Mouse (Mus musculus): ENCODE results near the gene Slc26a8. TPM values are rescaled to one million over a fixed set of nuclear protein-coding genes. Genes with fewer than 3 reads are reported as not detected.

Gene Slc26a8
- total and polyA plus RNA-seq, 3 experiments: 0.58 to 1.6 TPM; not detected in 1

DNA sequence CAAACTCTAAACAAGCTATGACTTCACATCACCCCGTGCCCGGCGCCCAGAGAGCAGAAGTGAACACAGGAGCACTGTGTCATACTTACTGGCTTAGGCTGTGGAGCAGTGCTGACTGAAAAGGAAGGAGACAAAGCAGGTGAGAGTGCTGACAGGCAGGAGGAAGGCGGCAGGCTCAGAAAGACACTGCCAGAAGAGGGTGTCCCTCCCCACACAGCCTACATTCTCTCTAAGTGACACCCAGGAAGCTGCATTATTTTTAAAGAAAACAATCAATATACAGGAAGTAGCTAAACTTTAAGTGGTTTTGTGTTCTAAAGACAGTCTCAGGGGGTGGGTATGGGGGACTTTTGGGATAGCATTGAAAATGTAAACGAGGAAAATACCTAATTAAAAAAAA, 89.3 kb downstream of the Slc26a8 start:
- Histone ChIP-seq H3K4me3 (ENCODE audit: control insufficient read depth in 1 of 2, insufficient read depth in 1 of 2, low read depth in 2 of 2, low read length in 2 of 2) (no peak overlapping the region), H3K79me2 (ENCODE audit: control insufficient read depth, insufficient read depth, low read length, poor library complexity) (no peaks in the 10 kb centered on the region), H3K27ac (ENCODE audit: control insufficient read depth, low read depth, low read length) (no peak overlapping the region), H3K9ac (ENCODE audit: control insufficient read depth, low read depth, low read length, poor library complexity, severe bottlenecking) (no peak overlapping the region), H3K27me3 (ENCODE audit: control insufficient read depth in 1 of 2, insufficient read depth in 2 of 2, low read length in 2 of 2) (no peaks in the 10 kb centered on the region), H3K4me1 (ENCODE audit: control insufficient read depth in 1 of 2, insufficient read depth in 2 of 2, low read length in 2 of 2) (peaks cover 2 to 9% of the 10 kb centered on the region in 2 experiments; a peak in 2 of 4 replicates), H3K9me3 (replicated peaks; ENCODE audit: insufficient read depth, low read length) (no peaks in the 10 kb centered on the region), H3K36me3 (ENCODE audit: control insufficient read depth in 1 of 2, insufficient read depth in 2 of 2, low read length in 2 of 2) (peaks cover 4 to 63% of the 10 kb centered on the region in 2 experiments)
- TF ChIP-seq TAL1 (IDR thresholded peaks at IDR 0.05; ENCODE audit: low read length): no peak
- no peak for TF ChIP-seq GATA1 (IDR thresholded peaks at IDR 0.05; ENCODE audit: low read depth, low read length)
- TF ChIP-seq POLR2AphosphoS5 (IDR thresholded peaks at IDR 0.05; ENCODE audit: borderline replicate concordance, low read depth, low read length): no peak
- no peak for TF ChIP-seq RAD21 (IDR thresholded peaks at IDR 0.05; ENCODE audit: low read depth, low read length)
- no peak for TF ChIP-seq RCOR1 (IDR thresholded peaks at IDR 0.05; ENCODE audit: low read depth, low read length)
- no peak for TF ChIP-seq NRF1 (IDR thresholded peaks at IDR 0.05; ENCODE audit: insufficient read depth, low read depth, low read length, poor library complexity, severe bottlenecking)
- TF ChIP-seq HCFC1 (IDR thresholded peaks at IDR 0.05; ENCODE audit: low read depth, low read length): no peak
- no peak for TF ChIP-seq UBTF (IDR thresholded peaks at IDR 0.05; ENCODE audit: borderline replicate concordance, insufficient read depth, low read depth, low read length)
- no peak for TF ChIP-seq USF1 (IDR thresholded peaks at IDR 0.05; ENCODE audit: low read depth, low read length)
- TF ChIP-seq MXI1 (IDR thresholded peaks at IDR 0.05; ENCODE audit: low read depth, low read length): no peak
- DNase-seq (ENCODE audit: low read depth, low spot score): no peak

GRCm38 (mm10) chr17:28593965-28594364, 96.1 kb downstream of the Slc26a8 start:
- peaks cover 30 to 34% of the 10 kb centered on the region in 2 experiments for H3K4me1 ChIP-seq (ENCODE audit: control insufficient read depth in 1 of 2, insufficient read depth in 2 of 2, low read length in 2 of 2)
- TF ChIP-seq RAD21 (IDR thresholded peaks at IDR 0.05; ENCODE audit: low read depth, low read length) (no peak), MAZ (IDR thresholded peaks at IDR 0.05; ENCODE audit: low read depth, low read length) (no peak), MEF2A (IDR thresholded peaks at IDR 0.05; ENCODE audit: extremely low read depth, insufficient replicate concordance, low read depth, low read length, poor library complexity, severe bottlenecking) (no peak), USF2 (IDR thresholded peaks at IDR 0.05; ENCODE audit: borderline replicate concordance in 1 of 2, insufficient read depth in 1 of 2, low read depth in 1 of 2, low read length in 2 of 2) (no peak), POLR2A (IDR thresholded peaks at IDR 0.05; ENCODE audit: control insufficient read depth in 1 of 2, insufficient read depth in 1 of 2, low read depth in 1 of 2, low read length in 2 of 2, poor library complexity in 1 of 2) (no peak), NELFE (IDR thresholded peaks at IDR 0.05; ENCODE audit: low read depth, low read length) (no peak), ZKSCAN1 (IDR thresholded peaks at IDR 0.05; ENCODE audit: low read depth, low read length) (no peak), E2F4 (IDR thresholded peaks at IDR 0.05; ENCODE audit: borderline replicate concordance, low read depth, low read length) (no peak), TBP (IDR thresholded peaks at IDR 0.05; ENCODE audit: low read depth, low read length) (no peak), ZMIZ1 (IDR thresholded peaks at IDR 0.05; ENCODE audit: low read depth, low read length) (no peak), RCOR1 (IDR thresholded peaks at IDR 0.05; ENCODE audit: low read depth, low read length) (no peak), ZC3H11A (IDR thresholded peaks at IDR 0.05; ENCODE audit: low read depth, low read length) (no peak), TAL1 (IDR thresholded peaks at IDR 0.05; ENCODE audit: low read length) (no peak), CHD2 (IDR thresholded peaks at IDR 0.05; ENCODE audit: low read length) (no peak), HCFC1 (IDR thresholded peaks at IDR 0.05; ENCODE audit: low read depth, low read length) (no peak), BHLHE40 (IDR thresholded peaks at IDR 0.05; ENCODE audit: borderline replicate concordance, low read depth, low read length) (no peak), GATA1 (IDR thresholded peaks at IDR 0.05; ENCODE audit: low read depth, low read length) (0 out of 2 replicates have a peak, but pooled peaks have one; percentile 34), ELF1 (IDR thresholded peaks at IDR 0.05; ENCODE audit: low read depth, low read length) (0 out of 2 replicates have a peak, but pooled peaks have one; percentile 26), CTCF (IDR thresholded peaks at IDR 0.05 in 2 of 3, conservative IDR thresholded peaks at IDR 0.05 in 1 of 3; ENCODE audit: control insufficient read depth in 1 of 3, insufficient read depth in 1 of 3, low read depth in 2 of 3, low read length in 3 of 3, poor library complexity in 1 of 3, severe bottlenecking in 1 of 3) (no peak), UBTF (IDR thresholded peaks at IDR 0.05; ENCODE audit: borderline replicate concordance, insufficient read depth, low read depth, low read length) (no peak), MYB (IDR thresholded peaks at IDR 0.05; ENCODE audit: low read depth, low read length) (no peak), SMC3 (IDR thresholded peaks at IDR 0.05; ENCODE audit: low read depth, low read length) (no peak), ETS1 (IDR thresholded peaks at IDR 0.05; ENCODE audit: low read depth, low read length) (peak; percentile 37; the same call in 1 of the 2 replicates), POLR2AphosphoS2 (IDR thresholded peaks at IDR 0.05; ENCODE audit: low read length) (no peak), MXI1 (IDR thresholded peaks at IDR 0.05; ENCODE audit: low read depth, low read length) (no peak; the same call in 1 of the 2 replicates), GABPA (IDR thresholded peaks at IDR 0.05; ENCODE audit: low read depth, low read length) (no peak), MAFK (IDR thresholded peaks at IDR 0.05; ENCODE audit: borderline replicate concordance, low read depth, low read length) (no peak), USF1 (IDR thresholded peaks at IDR 0.05; ENCODE audit: low read depth, low read length) (no peak)

More at GRCm38 (mm10) chr17:28593965-28594364, 96.1 kb downstream of the Slc26a8 start:
- Histone ChIP-seq H3K4me3 (ENCODE audit: control insufficient read depth in 1 of 2, insufficient read depth in 1 of 2, low read depth in 2 of 2, low read length in 2 of 2) (no peak overlapping the region), H3K9ac (ENCODE audit: control insufficient read depth, low read depth, low read length, poor library complexity, severe bottlenecking) (no peak overlapping the region), H3K36me3 (ENCODE audit: control insufficient read depth in 1 of 2, insufficient read depth in 2 of 2, low read length in 2 of 2) (peaks cover 29 to 60% of the 10 kb centered on the region in 2 experiments), H3K9me3 (replicated peaks; ENCODE audit: insufficient read depth, low read length) (no peaks in the 10 kb centered on the region), H3K27me3 (ENCODE audit: control insufficient read depth in 1 of 2, insufficient read depth in 2 of 2, low read length in 2 of 2) (no peaks in the 10 kb centered on the region), H3K79me2 (ENCODE audit: control insufficient read depth, insufficient read depth, low read length, poor library complexity) (no peaks in the 10 kb centered on the region), H3K27ac (ENCODE audit: control insufficient read depth, low read depth, low read length) (no peak overlapping the region)
- peak; percentile 63 for DNase-seq (ENCODE audit: low read depth, low spot score)

Data from MEL (cell line).